In genomic region chr16:47266744-47267686, GRCm38 (mm10) we compare ENCODE assay signal across 17 mouse cellular contexts.
A peak's percentile ranks its signal among the peaks of the same experiment; 100 is the strongest.
DNase-seq lines count a peak whose midpoint lies in the region; ATAC-seq lines count a peak whose summit lies in the region.
"Had no signal": no experiment of that assay in that cellular context is flagged by ENCODE, and none has a peak within 500 bp of the region (broad histone marks: within the 10 kb centered on the region; RNA-seq: fewer than 3 reads in every experiment).

No protein-coding gene starts in this region.

- 0 out of 2 replicates have a peak, but pooled peaks cover 5% of the 10 kb centered on the region for H3K4me1 ChIP-seq in hindbrain, embryonic 12.5 days
- no peaks in the 10 kb centered on the region for H3K4me1 ChIP-seq in hindbrain, embryonic 11.5 days (replicated peaks; ENCODE audit: control insufficient read depth, insufficient read depth, low read length)
- H3K4me1 ChIP-seq in midbrain, embryonic 14.5 days (ENCODE audit: control insufficient read depth, insufficient read depth, low read length) = peaks cover 3% of the 10 kb centered on the region; the same call in 1 of the 2 replicates
- no peaks in the 10 kb centered on the region for H3K4me1 ChIP-seq in limb, embryonic 10.5 days
- H3K4me1 ChIP-seq: intestine, embryonic 15.5 days; liver, embryonic 15.5 days had no signal

- ATAC-seq in hindbrain, embryonic 12.5 days (ENCODE audit: low FRiP score) = peak; percentile 71
- ATAC-seq in hindbrain, embryonic 11.5 days (ENCODE audit: low FRiP score) = no peak
- ATAC-seq in midbrain, embryonic 14.5 days (ENCODE audit: low FRiP score, low TSS enrichment) = peak; percentile 57; the same call in 1 of the 2 replicates
- ATAC-seq: intestine, embryonic 15.5 days had no signal

- no peak overlapping the region for H3K27ac ChIP-seq in hindbrain, embryonic 12.5 days
- no peak overlapping the region for H3K27ac ChIP-seq in hindbrain, embryonic 11.5 days (ENCODE audit: low read depth, low read length)
- H3K27ac ChIP-seq in midbrain, embryonic 14.5 days (replicated peaks; ENCODE audit: low read depth, low read length) = no peak overlapping the region
- no peak overlapping the region for H3K27ac ChIP-seq in limb, embryonic 10.5 days
- H3K27ac ChIP-seq: intestine, embryonic 15.5 days; liver, embryonic 15.5 days had no signal

- WGBS in hindbrain, embryonic 12.5 days = 74% methylated on average over 8 of the region's 8 CpGs
- WGBS in hindbrain, embryonic 11.5 days = 83% methylated on average over 8 of the region's 8 CpGs
- WGBS in midbrain, embryonic 14.5 days = 66% methylated on average over 8 of the region's 8 CpGs
- 92% methylated on average over 8 of the region's 8 CpGs for WGBS in limb, embryonic 10.5 days

- H3K9ac ChIP-seq in hindbrain, embryonic 12.5 days = no peak overlapping the region
- H3K9ac ChIP-seq in hindbrain, embryonic 11.5 days (ENCODE audit: low read depth, low read length) = no peak overlapping the region
- H3K9ac ChIP-seq in midbrain, embryonic 14.5 days (replicated peaks; ENCODE audit: low read length) = no peak overlapping the region
- H3K9ac ChIP-seq: intestine, embryonic 15.5 days; liver, embryonic 15.5 days had no signal

- no peak for DNase-seq in hindbrain, embryonic 11.5 days (ENCODE audit: low spot score)
- DNase-seq in right cerebral cortex, adult 2 months (ENCODE audit: low spot score in 2 of 2) = peak; percentile 9 to 13
- DNase-seq in right cerebral cortex, postnatal 25 days = no peak
- peak; percentile 32 for DNase-seq in midbrain, embryonic 14.5 days
- no peak for DNase-seq in thymus, postnatal 36 days
- no peak for DNase-seq in limb, embryonic 10.5 days (ENCODE audit: low spot score)
- no peak for DNase-seq in adrenal gland, adult 8-10 months
- DNase-seq: adrenal gland, postnatal 25 days; B cell, adult 2 months; cerebellum, adult 11 months; kidney, postnatal 14 days; left cerebral cortex, postnatal 4 days; lung, postnatal 36 days; thymus, adult 18-20 months had no signal

- no peaks in the 10 kb centered on the region for H3K27me3 ChIP-seq in hindbrain, embryonic 12.5 days
- no peaks in the 10 kb centered on the region for H3K27me3 ChIP-seq in hindbrain, embryonic 11.5 days (ENCODE audit: control insufficient read depth, insufficient read depth, low read length)
- no peaks in the 10 kb centered on the region for H3K27me3 ChIP-seq in midbrain, embryonic 14.5 days (ENCODE audit: control insufficient read depth, insufficient read depth, low read length)
- H3K27me3 ChIP-seq in limb, embryonic 10.5 days (ENCODE audit: low read depth, poor library complexity, severe bottlenecking) = no peaks in the 10 kb centered on the region
- H3K27me3 ChIP-seq: intestine, embryonic 15.5 days; liver, embryonic 15.5 days had no signal

- no peaks in the 10 kb centered on the region for H3K9me3 ChIP-seq in hindbrain, embryonic 12.5 days (replicated peaks)
- H3K9me3 ChIP-seq in hindbrain, embryonic 11.5 days (ENCODE audit: control insufficient read depth, low read length) = no peaks in the 10 kb centered on the region
- no peaks in the 10 kb centered on the region for H3K9me3 ChIP-seq in midbrain, embryonic 14.5 days (ENCODE audit: control insufficient read depth, low read length)
- H3K9me3 ChIP-seq in limb, embryonic 10.5 days (replicated peaks) = no peaks in the 10 kb centered on the region
- H3K9me3 ChIP-seq: intestine, embryonic 15.5 days; liver, embryonic 15.5 days had no signal

- H3K4me2 ChIP-seq in hindbrain, embryonic 12.5 days (replicated peaks) = no peak overlapping the region
- H3K4me2 ChIP-seq in hindbrain, embryonic 11.5 days (replicated peaks; ENCODE audit: low read depth, low read length) = no peak overlapping the region
- no peak overlapping the region for H3K4me2 ChIP-seq in midbrain, embryonic 14.5 days (ENCODE audit: low read length)
- H3K4me2 ChIP-seq: intestine, embryonic 15.5 days; liver, embryonic 15.5 days had no signal

- no peaks in the 10 kb centered on the region for H3K36me3 ChIP-seq in hindbrain, embryonic 12.5 days
- H3K36me3 ChIP-seq in hindbrain, embryonic 11.5 days (ENCODE audit: control insufficient read depth, insufficient read depth, low read length) = no peaks in the 10 kb centered on the region
- H3K36me3 ChIP-seq in midbrain, embryonic 14.5 days (ENCODE audit: control insufficient read depth, insufficient read depth, low read length) = no peaks in the 10 kb centered on the region
- H3K36me3 ChIP-seq in limb, embryonic 10.5 days = no peaks in the 10 kb centered on the region
- H3K36me3 ChIP-seq: intestine, embryonic 15.5 days; liver, embryonic 15.5 days had no signal

- no peak overlapping the region for H3K4me3 ChIP-seq in hindbrain, embryonic 12.5 days
- no peak overlapping the region for H3K4me3 ChIP-seq in hindbrain, embryonic 11.5 days (ENCODE audit: low read depth, low read length)
- H3K4me3 ChIP-seq in midbrain, embryonic 14.5 days (replicated peaks; ENCODE audit: low read depth, low read length) = no peak overlapping the region
- no peak overlapping the region for H3K4me3 ChIP-seq in limb, embryonic 10.5 days
- H3K4me3 ChIP-seq: intestine, embryonic 15.5 days; liver, embryonic 15.5 days had no signal

Comparison
In these comparisons a context has a peak if more than half of its experiments do, and no peak if none do; other contexts are left out.
1. DNase-seq: peak in right cerebral cortex, adult 2 months (2 of 2) and midbrain, embryonic 14.5 days (single experiment); none in hindbrain, embryonic 11.5 days (single experiment), right cerebral cortex, postnatal 25 days (single experiment), thymus, postnatal 36 days (0 of 2), limb, embryonic 10.5 days (single experiment) and adrenal gland, adult 8-10 months (single experiment).